Mouse (Mus musculus): ENCODE data around the gene Srpk2. TPM values are rescaled to one million over a fixed set of nuclear protein-coding genes. Genes with fewer than 3 reads are reported as not detected.

Gene Srpk2
- polyA plus RNA-seq, 1 experiment from 2014 or later, result 53.9 TPM

- H3K4me3 ChIP-seq (ENCODE audit: low read depth, low read length), result no peak overlapping the region
- no peak overlapping the region for H3K9ac ChIP-seq (replicated peaks; ENCODE audit: low read length)
- H3K4me2 ChIP-seq (ENCODE audit: low read depth, low read length), result no peak overlapping the region
- H3K27me3 ChIP-seq (ENCODE audit: control insufficient read depth, insufficient read depth, low read length), result no peaks in the 10 kb centered on the region
- DNase-seq (ENCODE audit: low spot score) (no peak), ATAC-seq (replicated peaks; ENCODE audit: insufficient number of reproducible peaks, low FRiP score, low TSS enrichment, low read depth) (no peak)
- 88% methylated on average over 2 of the region's 2 CpGs for WGBS
- H3K36me3 ChIP-seq (replicated peaks; ENCODE audit: control insufficient read depth, insufficient read depth, low read depth, low read length), result no peaks in the 10 kb centered on the region
- no peak overlapping the region for H3K27ac ChIP-seq (replicated peaks; ENCODE audit: low read depth, low read length)
- no peaks in the 10 kb centered on the region for H3K9me3 ChIP-seq (replicated peaks; ENCODE audit: control insufficient read depth, low read length)
- no peaks in the 10 kb centered on the region for H3K4me1 ChIP-seq (ENCODE audit: control insufficient read depth, insufficient read depth, low read length)
These were observed 102.8 kb downstream of the Srpk2 start for GRCm38 (mm10) chr5:23581484-23582060.

GRCm38 (mm10) chr5:23579120-23579880, 105.1 kb downstream of the Srpk2 start:
- Histone ChIP-seq H3K9ac (replicated peaks; ENCODE audit: low read length) (no peak overlapping the region), H3K4me2 (ENCODE audit: low read depth, low read length) (no peak overlapping the region), H3K36me3 (replicated peaks; ENCODE audit: control insufficient read depth, insufficient read depth, low read depth, low read length) (no peaks in the 10 kb centered on the region), H3K4me1 (ENCODE audit: control insufficient read depth, insufficient read depth, low read length) (no peaks in the 10 kb centered on the region), H3K9me3 (replicated peaks; ENCODE audit: control insufficient read depth, low read length) (no peaks in the 10 kb centered on the region), H3K4me3 (ENCODE audit: low read depth, low read length) (no peak overlapping the region), H3K27me3 (ENCODE audit: control insufficient read depth, insufficient read depth, low read length) (no peaks in the 10 kb centered on the region), H3K27ac (replicated peaks; ENCODE audit: low read depth, low read length) (no peak overlapping the region)
- DNase-seq (ENCODE audit: low spot score) (no peak), ATAC-seq (replicated peaks; ENCODE audit: insufficient number of reproducible peaks, low FRiP score, low TSS enrichment, low read depth) (no peak)
- 93% methylated on average over 3 of the region's 3 CpGs for WGBS

- ATAC-seq (replicated peaks; ENCODE audit: insufficient number of reproducible peaks, low FRiP score, low TSS enrichment, low read depth), result no peak
- H3K4me3 ChIP-seq (ENCODE audit: low read depth, low read length), result no peak overlapping the region
- H3K4me2 ChIP-seq (ENCODE audit: low read depth, low read length), result no peak overlapping the region
- no peaks in the 10 kb centered on the region for H3K36me3 ChIP-seq (replicated peaks; ENCODE audit: control insufficient read depth, insufficient read depth, low read depth, low read length)
- no peak overlapping the region for H3K27ac ChIP-seq (replicated peaks; ENCODE audit: low read depth, low read length)
- no peaks in the 10 kb centered on the region for H3K27me3 ChIP-seq (ENCODE audit: control insufficient read depth, insufficient read depth, low read length)
- 88% methylated on average over 4 of the region's 4 CpGs for WGBS
- H3K4me1 ChIP-seq (ENCODE audit: control insufficient read depth, insufficient read depth, low read length), result no peaks in the 10 kb centered on the region
- no peaks in the 10 kb centered on the region for H3K9me3 ChIP-seq (replicated peaks; ENCODE audit: control insufficient read depth, low read length)
- no peak overlapping the region for H3K9ac ChIP-seq (replicated peaks; ENCODE audit: low read length)
- DNase-seq (ENCODE audit: low spot score), result no peak
These were observed 106.0 kb downstream of the Srpk2 start for GRCm38 (mm10) chr5:23578322-23578957.

- H3K27ac ChIP-seq (replicated peaks; ENCODE audit: low read depth, low read length), result no peak overlapping the region
- DNase-seq (ENCODE audit: low spot score) (no peak), ATAC-seq (replicated peaks; ENCODE audit: insufficient number of reproducible peaks, low FRiP score, low TSS enrichment, low read depth) (no peak)
- no peaks in the 10 kb centered on the region for H3K4me1 ChIP-seq (ENCODE audit: control insufficient read depth, insufficient read depth, low read length)
- H3K36me3 ChIP-seq (replicated peaks; ENCODE audit: control insufficient read depth, insufficient read depth, low read depth, low read length), result no peaks in the 10 kb centered on the region
- H3K9ac ChIP-seq (replicated peaks; ENCODE audit: low read length), result no peak overlapping the region
- no peak overlapping the region for H3K4me3 ChIP-seq (ENCODE audit: low read depth, low read length)
- WGBS, result 78% methylated on average over 4 of the region's 4 CpGs
- no peaks in the 10 kb centered on the region for H3K27me3 ChIP-seq (ENCODE audit: control insufficient read depth, insufficient read depth, low read length)
- no peaks in the 10 kb centered on the region for H3K9me3 ChIP-seq (replicated peaks; ENCODE audit: control insufficient read depth, low read length)
- H3K4me2 ChIP-seq (ENCODE audit: low read depth, low read length), result no peak overlapping the region
These were observed 106.6 kb downstream of the Srpk2 start for GRCm38 (mm10) chr5:23577847-23578246.

- Histone ChIP-seq H3K27ac (replicated peaks; ENCODE audit: low read depth, low read length) (no peak overlapping the region), H3K4me3 (ENCODE audit: low read depth, low read length) (no peak overlapping the region), H3K4me2 (ENCODE audit: low read depth, low read length) (no peak overlapping the region), H3K9ac (replicated peaks; ENCODE audit: low read length) (no peak overlapping the region), H3K27me3 (ENCODE audit: control insufficient read depth, insufficient read depth, low read length) (no peaks in the 10 kb centered on the region), H3K4me1 (ENCODE audit: control insufficient read depth, insufficient read depth, low read length) (no peaks in the 10 kb centered on the region), H3K9me3 (replicated peaks; ENCODE audit: control insufficient read depth, low read length) (no peaks in the 10 kb centered on the region), H3K36me3 (replicated peaks; ENCODE audit: control insufficient read depth, insufficient read depth, low read depth, low read length) (no peaks in the 10 kb centered on the region)
- ATAC-seq (replicated peaks; ENCODE audit: insufficient number of reproducible peaks, low FRiP score, low TSS enrichment, low read depth), result no peak
- DNase-seq (ENCODE audit: low spot score), result no peak
- 66% methylated on average over 6 of the region's 6 CpGs for WGBS
These were observed 107.9 kb downstream of the Srpk2 start for GRCm38 (mm10) chr5:23576336-23577094.

GRCm38 (mm10) chr5:23573942-23574341, 110.5 kb downstream of the Srpk2 start:
- Histone ChIP-seq H3K9ac (replicated peaks; ENCODE audit: low read length) (no peak overlapping the region), H3K27me3 (ENCODE audit: control insufficient read depth, insufficient read depth, low read length) (no peaks in the 10 kb centered on the region), H3K9me3 (replicated peaks; ENCODE audit: control insufficient read depth, low read length) (no peaks in the 10 kb centered on the region), H3K27ac (replicated peaks; ENCODE audit: low read depth, low read length) (no peak overlapping the region), H3K36me3 (replicated peaks; ENCODE audit: control insufficient read depth, insufficient read depth, low read depth, low read length) (no peaks in the 10 kb centered on the region), H3K4me3 (ENCODE audit: low read depth, low read length) (no peak overlapping the region), H3K4me1 (ENCODE audit: control insufficient read depth, insufficient read depth, low read length) (no peaks in the 10 kb centered on the region), H3K4me2 (ENCODE audit: low read depth, low read length) (no peak overlapping the region)
- DNase-seq (ENCODE audit: low spot score) (no peak), ATAC-seq (replicated peaks; ENCODE audit: insufficient number of reproducible peaks, low FRiP score, low TSS enrichment, low read depth) (no peak)
- 90% methylated on average over 5 of the region's 5 CpGs for WGBS

GRCm38 (mm10) chr5:23568188-23568587, 116.2 kb downstream of the Srpk2 start:
- no peak for ATAC-seq (replicated peaks; ENCODE audit: insufficient number of reproducible peaks, low FRiP score, low TSS enrichment, low read depth)

More at GRCm38 (mm10) chr5:23568188-23568587, 116.2 kb downstream of the Srpk2 start:
- Histone ChIP-seq H3K4me2 (ENCODE audit: low read depth, low read length) (no peak overlapping the region), H3K27me3 (ENCODE audit: control insufficient read depth, insufficient read depth, low read length) (no peaks in the 10 kb centered on the region), H3K4me3 (ENCODE audit: low read depth, low read length) (no peak overlapping the region), H3K9me3 (replicated peaks; ENCODE audit: control insufficient read depth, low read length) (no peaks in the 10 kb centered on the region), H3K4me1 (ENCODE audit: control insufficient read depth, insufficient read depth, low read length) (no peaks in the 10 kb centered on the region), H3K36me3 (replicated peaks; ENCODE audit: control insufficient read depth, insufficient read depth, low read depth, low read length) (no peaks in the 10 kb centered on the region), H3K9ac (replicated peaks; ENCODE audit: low read length) (no peak overlapping the region), H3K27ac (replicated peaks; ENCODE audit: low read depth, low read length) (no peak overlapping the region)
- DNase-seq (ENCODE audit: low spot score), result no peak
- WGBS, result 95% methylated on average over 5 of the region's 5 CpGs
